Mouse (Mus musculus) kidney, adult 2 months (tissue): ENCODE results near the gene Stt3b.

Experiments used
- CTCF ChIP-seq: fragments of 200-500 bp; conservative IDR thresholded peaks from 2 replicates; pipeline ENCODE4 v1.5.1; 2011; ENCODE audit warnings: low read depth, mild to moderate bottlenecking, control low read depth, low read length, moderate library complexity, mixed read lengths; ENCODE audit not compliant: insufficient read depth, insufficient read length
- POLR2A ChIP-seq: fragments of 200-500 bp; IDR thresholded peaks from one replicate; pipeline ENCODE4 v1.6.1; 2011; ENCODE audit warnings: low read depth, low read length, control low read depth

DNA sequence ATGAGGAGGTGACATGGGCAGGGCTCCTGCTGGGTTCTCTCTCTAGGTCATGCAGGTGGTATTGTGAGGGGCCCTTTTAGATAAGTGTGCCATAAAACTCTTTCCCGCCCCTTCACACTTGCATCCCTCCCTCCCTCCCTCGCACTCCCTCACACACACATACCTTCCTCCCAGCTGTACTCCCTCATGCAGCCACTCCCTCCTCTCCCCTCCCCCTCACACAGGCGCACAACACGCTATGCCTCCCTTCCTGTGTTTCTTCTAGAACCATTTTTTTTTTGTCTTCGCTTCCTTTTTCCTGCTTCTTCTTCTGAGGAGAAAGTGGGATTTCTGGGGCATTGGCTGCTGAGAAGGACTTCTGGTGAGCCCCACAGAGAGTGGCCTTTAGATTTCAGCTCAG lies 45.8 kb upstream of the Stt3b start:
- no peak for TF ChIP-seq POLR2A
- TF ChIP-seq CTCF, result no peak
